Mouse (Mus musculus): ENCODE measurements around the gene Arhgef10l. TPM values are rescaled to one million over a fixed set of nuclear protein-coding genes. Genes with fewer than 3 reads are reported as not detected.

Arhgef10l gene
- total and polyA plus RNA-seq, 2 experiments from 2014 or later: 20.7 to 81.1 TPM

DNA sequence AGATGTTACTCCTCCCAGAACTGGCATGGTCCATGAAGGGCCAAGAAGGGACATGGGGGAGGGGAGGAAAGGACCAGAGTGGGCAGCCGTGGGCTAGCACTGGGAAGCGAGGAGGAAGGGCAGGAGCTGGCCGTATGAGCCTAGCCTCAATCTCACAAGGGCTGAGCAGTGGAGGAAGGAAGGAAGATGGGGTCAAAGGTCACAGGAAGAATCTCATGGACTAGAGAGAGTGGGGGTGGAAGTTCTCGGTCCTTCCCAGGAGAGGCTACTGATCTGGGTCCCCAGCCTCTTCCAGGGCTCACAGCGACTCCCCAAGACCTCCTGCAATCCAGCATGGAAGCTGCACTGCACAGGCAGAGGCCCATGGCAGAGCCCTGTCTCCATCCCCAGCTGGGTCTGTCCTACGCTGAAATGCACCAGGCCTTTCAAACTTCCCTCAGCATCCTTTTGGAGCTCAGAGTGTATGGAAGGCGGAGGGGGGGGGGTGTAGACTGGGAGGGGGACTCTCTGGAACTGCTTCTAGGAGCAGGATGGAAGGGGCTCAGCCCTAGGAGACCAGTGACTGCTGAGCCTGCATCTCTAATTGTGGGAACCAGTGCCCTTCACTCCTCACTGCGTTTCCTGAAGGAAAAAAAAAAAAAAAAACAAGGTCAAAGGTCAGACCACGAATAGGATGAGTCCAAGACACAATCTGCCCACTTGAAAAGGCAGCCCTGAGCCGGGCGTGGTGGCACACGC, 7.9 kb upstream of the Arhgef10l start:
- no peak overlapping the region for H3K27ac ChIP-seq (ENCODE audit: low read depth, low read length)
- H3K9me3 ChIP-seq (ENCODE audit: low read length): no peaks in the 10 kb centered on the region
- 48% methylated on average over 12 of the region's 12 CpGs for WGBS
- H3K9ac ChIP-seq (replicated peaks; ENCODE audit: low read length, poor library complexity, severe bottlenecking): no peak overlapping the region
- ATAC-seq (ENCODE audit: low FRiP score) (no peak), DNase-seq (ENCODE audit: low spot score) (no peak)
- H3K27me3 ChIP-seq (ENCODE audit: insufficient read depth, low read length): no peaks in the 10 kb centered on the region
- H3K4me1 ChIP-seq (ENCODE audit: insufficient read depth, low read length): no peaks in the 10 kb centered on the region
- no peak for TF ChIP-seq CTCF (IDR thresholded peaks at IDR 0.05)
- no peaks in the 10 kb centered on the region for H3K36me3 ChIP-seq (ENCODE audit: insufficient read depth, low read length)
- no peak overlapping the region for H3K4me3 ChIP-seq (ENCODE audit: low read depth, low read length)
- H3K4me2 ChIP-seq (ENCODE audit: low read depth, low read length, poor library complexity, severe bottlenecking): no peak overlapping the region

DNA sequence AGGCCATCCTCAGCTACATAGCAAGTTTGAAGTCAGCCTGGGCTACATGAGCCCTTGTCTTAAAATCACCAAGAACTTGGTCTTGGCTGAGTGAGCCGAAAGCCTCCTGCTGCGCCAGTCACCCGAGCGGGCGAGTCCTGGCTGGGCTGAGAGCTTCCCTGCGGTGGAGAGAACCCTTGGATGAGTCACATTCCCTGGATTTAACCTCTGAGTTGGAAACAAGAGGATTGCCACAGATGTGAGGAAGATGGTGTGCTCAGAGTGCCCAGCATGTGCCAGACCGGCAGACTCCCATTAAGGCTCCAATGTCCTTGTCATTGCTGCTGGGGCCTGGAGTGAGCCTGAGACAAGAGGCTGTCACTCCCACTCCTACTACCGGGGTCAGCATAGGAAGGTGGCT, 2.0 kb upstream of the Arhgef10l start:
- H3K4me2 ChIP-seq (ENCODE audit: low read depth, low read length, poor library complexity, severe bottlenecking): no peak overlapping the region
- no peaks in the 10 kb centered on the region for H3K9me3 ChIP-seq (ENCODE audit: low read length)
- H3K4me3 ChIP-seq (ENCODE audit: low read depth, low read length): no peak overlapping the region
- no peaks in the 10 kb centered on the region for H3K4me1 ChIP-seq (ENCODE audit: insufficient read depth, low read length)
- no peak overlapping the region for H3K27ac ChIP-seq (ENCODE audit: low read depth, low read length)
- 90% methylated on average over 8 of the region's 8 CpGs for WGBS
- no peak for ATAC-seq (ENCODE audit: low FRiP score)
- no peaks in the 10 kb centered on the region for H3K27me3 ChIP-seq (ENCODE audit: insufficient read depth, low read length)
- TF ChIP-seq CTCF (IDR thresholded peaks at IDR 0.05): no peak
- no peaks in the 10 kb centered on the region for H3K36me3 ChIP-seq (ENCODE audit: insufficient read depth, low read length)
- no peak overlapping the region for H3K9ac ChIP-seq (replicated peaks; ENCODE audit: low read length, poor library complexity, severe bottlenecking)
- no peak for DNase-seq (ENCODE audit: low spot score)

DNA sequence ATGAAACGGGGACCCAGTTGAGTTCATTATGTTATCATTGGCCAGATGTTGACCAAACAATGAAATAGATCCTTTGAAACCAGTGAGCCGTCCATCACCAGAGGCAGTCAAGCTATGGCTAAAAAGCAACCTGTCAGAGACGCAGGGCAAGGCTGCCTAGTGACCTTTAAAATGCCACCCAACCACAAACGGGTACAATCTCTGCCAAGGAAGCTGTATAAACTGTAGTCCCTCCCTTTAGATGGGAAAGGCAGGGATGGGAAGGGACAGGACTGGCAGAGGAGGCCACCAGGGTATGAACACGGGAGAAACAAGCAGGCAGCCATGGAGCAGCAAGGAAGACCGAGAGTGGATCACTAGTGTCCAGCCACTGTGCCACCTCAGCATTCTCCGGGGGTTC, 759 bp downstream of the Arhgef10l start:
- no peaks in the 10 kb centered on the region for H3K27me3 ChIP-seq (ENCODE audit: insufficient read depth, low read length)
- no peaks in the 10 kb centered on the region for H3K4me1 ChIP-seq (ENCODE audit: insufficient read depth, low read length)
- no peak overlapping the region for H3K27ac ChIP-seq (ENCODE audit: low read depth, low read length)
- no peaks in the 10 kb centered on the region for H3K9me3 ChIP-seq (ENCODE audit: low read length)
- ATAC-seq (ENCODE audit: low FRiP score): no peak
- H3K4me2 ChIP-seq (ENCODE audit: low read depth, low read length, poor library complexity, severe bottlenecking): no peak overlapping the region
- H3K4me3 ChIP-seq (ENCODE audit: low read depth, low read length): no peak overlapping the region
- DNase-seq (ENCODE audit: low spot score): no peak
- TF ChIP-seq CTCF (IDR thresholded peaks at IDR 0.05): no peak
- no peak overlapping the region for H3K9ac ChIP-seq (replicated peaks; ENCODE audit: low read length, poor library complexity, severe bottlenecking)
- 76% methylated on average over 7 of the region's 7 CpGs for WGBS
- H3K36me3 ChIP-seq (ENCODE audit: insufficient read depth, low read length): no peaks in the 10 kb centered on the region

DNA sequence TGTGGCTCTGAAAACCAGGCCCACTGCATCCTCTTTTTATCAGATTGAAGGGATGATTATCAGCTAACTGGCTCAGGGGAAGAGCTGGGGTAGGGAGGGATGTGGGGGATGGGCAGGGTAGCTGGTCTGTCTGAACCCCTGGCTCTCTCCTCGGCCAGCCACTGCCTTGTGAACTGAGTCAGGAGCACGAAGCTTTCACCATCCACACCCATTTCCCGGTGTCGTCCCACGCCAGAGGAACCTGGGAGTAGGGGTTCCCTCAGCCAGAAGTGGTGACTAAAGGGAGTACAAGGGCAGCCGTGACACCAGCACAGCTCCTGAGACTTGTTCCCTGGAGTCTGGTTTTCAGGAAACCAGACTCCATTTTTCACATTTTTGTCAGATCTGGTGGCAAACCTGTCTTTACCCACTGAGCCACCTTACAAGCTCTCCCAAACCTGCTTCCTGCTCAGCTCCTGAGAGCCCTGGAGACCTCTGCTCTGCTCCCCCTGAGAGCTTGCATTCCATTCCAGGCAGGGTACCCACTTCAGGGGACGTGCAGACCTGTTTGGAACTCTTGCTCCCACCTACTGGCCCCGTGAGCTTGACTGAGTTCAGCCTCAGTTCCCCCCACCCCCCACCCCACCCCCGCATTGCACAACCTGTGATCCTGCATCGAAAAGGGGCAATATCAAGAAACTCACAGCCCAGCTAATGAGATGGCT, 2.8 kb downstream of the Arhgef10l start:
- H3K9ac ChIP-seq (replicated peaks; ENCODE audit: low read length, poor library complexity, severe bottlenecking): no peak overlapping the region
- DNase-seq (ENCODE audit: low spot score): no peak
- WGBS: 45% methylated on average over 10 of the region's 10 CpGs

DNA sequence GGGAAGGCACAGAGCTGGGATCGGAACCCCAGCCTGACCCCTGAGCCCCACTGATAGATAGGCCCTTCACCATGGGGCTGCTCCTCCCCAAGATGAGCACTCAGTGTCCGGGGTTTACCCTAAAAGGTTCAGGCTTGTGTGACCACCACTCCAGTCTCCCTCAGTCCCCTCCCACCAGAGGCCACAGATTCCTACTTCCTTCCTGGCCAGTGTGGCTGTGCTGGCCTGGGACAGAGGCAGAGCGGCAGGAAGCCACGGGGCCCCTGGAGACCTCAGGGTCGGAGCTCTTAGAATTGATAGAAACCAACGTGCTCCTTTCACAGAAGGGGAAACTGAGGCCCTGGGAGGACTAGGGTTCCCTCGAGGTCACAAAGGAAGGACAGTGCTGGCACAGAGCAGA, 3.4 kb downstream of the Arhgef10l start:
- DNase-seq (ENCODE audit: low spot score): no peak
- Histone ChIP-seq H3K27me3 (ENCODE audit: insufficient read depth, low read length) (no peaks in the 10 kb centered on the region), H3K36me3 (ENCODE audit: insufficient read depth, low read length) (no peaks in the 10 kb centered on the region), H3K9me3 (ENCODE audit: low read length) (no peaks in the 10 kb centered on the region), H3K4me1 (ENCODE audit: insufficient read depth, low read length) (no peaks in the 10 kb centered on the region), H3K4me2 (ENCODE audit: low read depth, low read length, poor library complexity, severe bottlenecking) (no peak overlapping the region), H3K9ac (replicated peaks; ENCODE audit: low read length, poor library complexity, severe bottlenecking) (no peak overlapping the region), H3K27ac (ENCODE audit: low read depth, low read length) (no peak overlapping the region), H3K4me3 (ENCODE audit: low read depth, low read length) (no peak overlapping the region)
- TF ChIP-seq CTCF (IDR thresholded peaks at IDR 0.05): no peak
- 42% methylated on average over 7 of the region's 7 CpGs for WGBS
- no peak for ATAC-seq (ENCODE audit: low FRiP score)

More for the DNA sequence above, 2.8 kb downstream of the Arhgef10l start:
- no peaks in the 10 kb centered on the region for H3K4me1 ChIP-seq (ENCODE audit: insufficient read depth, low read length)
- H3K4me2 ChIP-seq (ENCODE audit: low read depth, low read length, poor library complexity, severe bottlenecking): no peak overlapping the region
- H3K36me3 ChIP-seq (ENCODE audit: insufficient read depth, low read length): no peaks in the 10 kb centered on the region
- no peak overlapping the region for H3K27ac ChIP-seq (ENCODE audit: low read depth, low read length)
- ATAC-seq (ENCODE audit: low FRiP score): no peak
- H3K9me3 ChIP-seq (ENCODE audit: low read length): no peaks in the 10 kb centered on the region
- no peak overlapping the region for H3K4me3 ChIP-seq (ENCODE audit: low read depth, low read length)
- H3K27me3 ChIP-seq (ENCODE audit: insufficient read depth, low read length): no peaks in the 10 kb centered on the region
- no peak for TF ChIP-seq CTCF (IDR thresholded peaks at IDR 0.05)

DNA sequence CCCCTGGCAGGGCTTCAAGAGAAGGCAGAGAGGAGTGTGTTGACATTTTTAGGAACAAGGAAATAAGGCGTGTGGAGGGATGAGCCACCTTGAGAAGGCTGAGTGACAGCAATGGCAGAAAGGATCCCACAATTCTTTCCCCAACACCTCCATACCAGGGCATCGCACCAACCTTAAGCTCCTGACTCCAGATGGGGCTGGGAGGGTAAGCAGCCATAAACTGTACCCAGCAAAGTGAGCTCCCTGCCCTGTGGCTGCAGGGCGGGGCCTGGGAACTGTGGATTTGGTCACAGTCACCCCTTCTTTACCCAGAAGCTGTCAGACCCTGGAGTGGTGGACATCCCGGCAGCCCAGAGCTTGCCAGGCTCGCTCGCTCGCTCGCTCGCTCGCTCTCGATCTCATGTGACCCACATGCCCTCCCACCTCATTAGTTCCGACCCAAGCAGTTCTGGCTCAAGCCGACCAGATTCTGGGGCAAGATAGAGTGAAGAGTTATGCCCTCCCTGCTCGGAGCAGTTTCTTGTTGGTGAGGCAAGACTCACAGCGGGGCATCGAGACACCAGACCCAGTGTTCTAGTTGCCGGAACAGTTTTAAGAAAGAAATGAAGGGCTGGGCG, 4.3 kb downstream of the Arhgef10l start:
- Histone ChIP-seq H3K4me1 (ENCODE audit: insufficient read depth, low read length) (no peaks in the 10 kb centered on the region), H3K27me3 (ENCODE audit: insufficient read depth, low read length) (no peaks in the 10 kb centered on the region), H3K9me3 (ENCODE audit: low read length) (no peaks in the 10 kb centered on the region), H3K9ac (replicated peaks; ENCODE audit: low read length, poor library complexity, severe bottlenecking) (no peak overlapping the region), H3K27ac (ENCODE audit: low read depth, low read length) (no peak overlapping the region), H3K36me3 (ENCODE audit: insufficient read depth, low read length) (no peaks in the 10 kb centered on the region), H3K4me2 (ENCODE audit: low read depth, low read length, poor library complexity, severe bottlenecking) (no peak overlapping the region), H3K4me3 (ENCODE audit: low read depth, low read length) (no peak overlapping the region)
- ATAC-seq (ENCODE audit: low FRiP score) (no peak), DNase-seq (ENCODE audit: low spot score) (no peak)
- TF ChIP-seq CTCF (IDR thresholded peaks at IDR 0.05): no peak
- 79% methylated on average over 18 of the region's 18 CpGs for WGBS

All from midbrain, postnatal 0 days (tissue).